Mouse (Mus musculus): Measurements from ENCODE around the gene Adap1. TPM values are rescaled to one million over a fixed set of nuclear protein-coding genes. Genes with fewer than 3 reads are reported as not detected.

The Adap1 gene
- polyA plus RNA-seq, 1 experiment from 2014 or later: 7.7 TPM

- no peak overlapping the region for H3K27ac ChIP-seq (ENCODE audit: low read depth, low read length)
- no peak overlapping the region for H3K9ac ChIP-seq (ENCODE audit: low read length)
- H3K4me1 ChIP-seq (ENCODE audit: control insufficient read depth, insufficient read depth, low read length): no peaks in the 10 kb centered on the region
- H3K36me3 ChIP-seq (ENCODE audit: control insufficient read depth, insufficient read depth, low read length): no peaks in the 10 kb centered on the region; the same call in 1 of the 2 replicates
- DNase-seq (ENCODE audit: low spot score) (no peak), ATAC-seq (ENCODE audit: insufficient read depth, low FRiP score, low TSS enrichment) (no peak)
- no peak overlapping the region for H3K4me3 ChIP-seq (ENCODE audit: low read depth, low read length)
- H3K9me3 ChIP-seq (ENCODE audit: control insufficient read depth, low read length): no peaks in the 10 kb centered on the region
- H3K27me3 ChIP-seq (ENCODE audit: control insufficient read depth, insufficient read depth, low read length): no peaks in the 10 kb centered on the region
- 85% methylated on average over 8 of the region's 8 CpGs for WGBS
- no peak overlapping the region for H3K4me2 ChIP-seq (ENCODE audit: low read depth)
These were observed 48.1 kb downstream of the Adap1 start for GRCm38 (mm10) chr5:139277287-139277686.

- DNase-seq (ENCODE audit: low spot score): no peak
- peaks cover 3% of the 10 kb centered on the region for H3K4me1 ChIP-seq (ENCODE audit: control insufficient read depth, insufficient read depth, low read length)
- no peak overlapping the region for H3K4me2 ChIP-seq (ENCODE audit: low read depth)
- H3K27me3 ChIP-seq (ENCODE audit: control insufficient read depth, insufficient read depth, low read length): no peaks in the 10 kb centered on the region
- peaks cover 4% of the 10 kb centered on the region; the same call in 1 of the 2 replicates for H3K36me3 ChIP-seq (ENCODE audit: control insufficient read depth, insufficient read depth, low read length)
- 36% methylated on average over 8 of the region's 8 CpGs for WGBS
- H3K9ac ChIP-seq (ENCODE audit: low read length): no peak overlapping the region
- no peak overlapping the region for H3K27ac ChIP-seq (ENCODE audit: low read depth, low read length)
- H3K9me3 ChIP-seq (ENCODE audit: control insufficient read depth, low read length): no peaks in the 10 kb centered on the region
- no peak overlapping the region for H3K4me3 ChIP-seq (ENCODE audit: low read depth, low read length)
- no peak for ATAC-seq (ENCODE audit: insufficient read depth, low FRiP score, low TSS enrichment)
These were observed 53.3 kb downstream of the Adap1 start for GRCm38 (mm10) chr5:139271994-139272554.

- Histone ChIP-seq H3K9ac (ENCODE audit: low read length) (no peak overlapping the region), H3K36me3 (ENCODE audit: control insufficient read depth, insufficient read depth, low read length) (peaks cover 8% of the 10 kb centered on the region; the same call in 1 of the 2 replicates), H3K27me3 (ENCODE audit: control insufficient read depth, insufficient read depth, low read length) (no peaks in the 10 kb centered on the region), H3K4me1 (ENCODE audit: control insufficient read depth, insufficient read depth, low read length) (peaks cover 3% of the 10 kb centered on the region), H3K27ac (ENCODE audit: low read depth, low read length) (no peak overlapping the region), H3K4me3 (ENCODE audit: low read depth, low read length) (no peak overlapping the region), H3K9me3 (ENCODE audit: control insufficient read depth, low read length) (no peaks in the 10 kb centered on the region), H3K4me2 (ENCODE audit: low read depth) (no peak overlapping the region)
- DNase-seq (ENCODE audit: low spot score): no peak
- ATAC-seq (ENCODE audit: insufficient read depth, low FRiP score, low TSS enrichment): no peak
- 68% methylated on average over 16 of the region's 16 CpGs for WGBS
These were observed 54.5 kb downstream of the Adap1 start for GRCm38 (mm10) chr5:139270806-139271521.

- no peak overlapping the region for H3K4me3 ChIP-seq (ENCODE audit: low read depth, low read length)
- DNase-seq (ENCODE audit: low spot score) (no peak), ATAC-seq (ENCODE audit: insufficient read depth, low FRiP score, low TSS enrichment) (no peak)
- H3K27ac ChIP-seq (ENCODE audit: low read depth, low read length): no peak overlapping the region
- peaks cover 15% of the 10 kb centered on the region for H3K36me3 ChIP-seq (ENCODE audit: control insufficient read depth, insufficient read depth, low read length)
- 92% methylated on average over 4 of the region's 4 CpGs for WGBS
- no peaks in the 10 kb centered on the region for H3K9me3 ChIP-seq (ENCODE audit: control insufficient read depth, low read length)
- H3K27me3 ChIP-seq (ENCODE audit: control insufficient read depth, insufficient read depth, low read length): no peaks in the 10 kb centered on the region
- no peak overlapping the region for H3K4me2 ChIP-seq (ENCODE audit: low read depth)
- no peak overlapping the region for H3K9ac ChIP-seq (ENCODE audit: low read length)
- H3K4me1 ChIP-seq (ENCODE audit: control insufficient read depth, insufficient read depth, low read length): peaks cover 3% of the 10 kb centered on the region
These were observed 57.8 kb downstream of the Adap1 start for GRCm38 (mm10) chr5:139267661-139268060.

GRCm38 (mm10) chr5:139261403-139261802 lies 64.0 kb downstream of the Adap1 start:
- 89% methylated on average over 4 of the region's 4 CpGs for whole genome bisulfite sequencing
- no peaks in the 10 kb centered on the region for H3K9me3 ChIP-seq (ENCODE audit: control insufficient read depth, low read length)
- no peak for ATAC-seq (ENCODE audit: insufficient read depth, low FRiP score, low TSS enrichment)

GRCm38 (mm10) chr5:139259853-139260252 lies 65.6 kb downstream of the Adap1 start:
- H3K9me3 ChIP-seq (ENCODE audit: control insufficient read depth, low read length): no peaks in the 10 kb centered on the region
- H3K4me1 ChIP-seq (ENCODE audit: control insufficient read depth, insufficient read depth, low read length): no peaks in the 10 kb centered on the region
- no peak overlapping the region for H3K9ac ChIP-seq (ENCODE audit: low read length)
- 94% methylated on average over 5 of the region's 5 CpGs for WGBS
- no peaks in the 10 kb centered on the region for H3K27me3 ChIP-seq (ENCODE audit: control insufficient read depth, insufficient read depth, low read length)
- H3K4me3 ChIP-seq (ENCODE audit: low read depth, low read length): no peak overlapping the region
- H3K4me2 ChIP-seq (ENCODE audit: low read depth): no peak overlapping the region
- no peak for DNase-seq (ENCODE audit: low spot score)
- H3K27ac ChIP-seq (ENCODE audit: low read depth, low read length): no peak overlapping the region
- H3K36me3 ChIP-seq (ENCODE audit: control insufficient read depth, insufficient read depth, low read length): peaks cover 11% of the 10 kb centered on the region; the same call in 1 of the 2 replicates
- ATAC-seq (ENCODE audit: insufficient read depth, low FRiP score, low TSS enrichment): no peak

More at GRCm38 (mm10) chr5:139261403-139261802, 64.0 kb downstream of the Adap1 start:
- H3K36me3 ChIP-seq (ENCODE audit: control insufficient read depth, insufficient read depth, low read length): peaks cover 15% of the 10 kb centered on the region
- no peaks in the 10 kb centered on the region for H3K27me3 ChIP-seq (ENCODE audit: control insufficient read depth, insufficient read depth, low read length)
- H3K9ac ChIP-seq (ENCODE audit: low read length): no peak overlapping the region
- no peak overlapping the region for H3K4me2 ChIP-seq (ENCODE audit: low read depth)
- H3K4me1 ChIP-seq (ENCODE audit: control insufficient read depth, insufficient read depth, low read length): no peaks in the 10 kb centered on the region
- no peak overlapping the region for H3K4me3 ChIP-seq (ENCODE audit: low read depth, low read length)
- no peak overlapping the region for H3K27ac ChIP-seq (ENCODE audit: low read depth, low read length)
- DNase-seq (ENCODE audit: low spot score): no peak

GRCm38 (mm10) chr5:139258371-139259035 lies 66.9 kb downstream of the Adap1 start:
- Histone ChIP-seq H3K27ac (ENCODE audit: low read depth, low read length) (no peak overlapping the region), H3K36me3 (ENCODE audit: control insufficient read depth, insufficient read depth, low read length) (peaks cover 7% of the 10 kb centered on the region; the same call in 1 of the 2 replicates), H3K9ac (ENCODE audit: low read length) (no peak overlapping the region), H3K4me3 (ENCODE audit: low read depth, low read length) (no peak overlapping the region), H3K27me3 (ENCODE audit: control insufficient read depth, insufficient read depth, low read length) (no peaks in the 10 kb centered on the region), H3K9me3 (ENCODE audit: control insufficient read depth, low read length) (no peaks in the 10 kb centered on the region), H3K4me2 (ENCODE audit: low read depth) (no peak overlapping the region), H3K4me1 (ENCODE audit: control insufficient read depth, insufficient read depth, low read length) (peaks cover 3% of the 10 kb centered on the region)
- 94% methylated on average over 8 of the region's 8 CpGs for WGBS
- DNase-seq (ENCODE audit: low spot score) (no peak), ATAC-seq (ENCODE audit: insufficient read depth, low FRiP score, low TSS enrichment) (no peak)

GRCm38 (mm10) chr5:139257818-139258217 lies 67.6 kb downstream of the Adap1 start:
- Histone ChIP-seq H3K4me1 (ENCODE audit: control insufficient read depth, insufficient read depth, low read length) (peaks cover 7% of the 10 kb centered on the region), H3K9me3 (ENCODE audit: control insufficient read depth, low read length) (no peaks in the 10 kb centered on the region), H3K9ac (ENCODE audit: low read length) (no peak overlapping the region), H3K36me3 (ENCODE audit: control insufficient read depth, insufficient read depth, low read length) (peaks cover 7% of the 10 kb centered on the region; the same call in 1 of the 2 replicates), H3K27ac (ENCODE audit: low read depth, low read length) (no peak overlapping the region), H3K4me3 (ENCODE audit: low read depth, low read length) (no peak overlapping the region), H3K27me3 (ENCODE audit: control insufficient read depth, insufficient read depth, low read length) (no peaks in the 10 kb centered on the region), H3K4me2 (ENCODE audit: low read depth) (no peak overlapping the region)
- no peak for ATAC-seq (ENCODE audit: insufficient read depth, low FRiP score, low TSS enrichment)
- DNase-seq (ENCODE audit: low spot score): no peak
- WGBS: 90% methylated on average over 4 of the region's 4 CpGs

Data from neural tube, embryonic 11.5 days (tissue).